8 mouse cellular contexts compared by ENCODE assay signal in the genomic region with DNA sequence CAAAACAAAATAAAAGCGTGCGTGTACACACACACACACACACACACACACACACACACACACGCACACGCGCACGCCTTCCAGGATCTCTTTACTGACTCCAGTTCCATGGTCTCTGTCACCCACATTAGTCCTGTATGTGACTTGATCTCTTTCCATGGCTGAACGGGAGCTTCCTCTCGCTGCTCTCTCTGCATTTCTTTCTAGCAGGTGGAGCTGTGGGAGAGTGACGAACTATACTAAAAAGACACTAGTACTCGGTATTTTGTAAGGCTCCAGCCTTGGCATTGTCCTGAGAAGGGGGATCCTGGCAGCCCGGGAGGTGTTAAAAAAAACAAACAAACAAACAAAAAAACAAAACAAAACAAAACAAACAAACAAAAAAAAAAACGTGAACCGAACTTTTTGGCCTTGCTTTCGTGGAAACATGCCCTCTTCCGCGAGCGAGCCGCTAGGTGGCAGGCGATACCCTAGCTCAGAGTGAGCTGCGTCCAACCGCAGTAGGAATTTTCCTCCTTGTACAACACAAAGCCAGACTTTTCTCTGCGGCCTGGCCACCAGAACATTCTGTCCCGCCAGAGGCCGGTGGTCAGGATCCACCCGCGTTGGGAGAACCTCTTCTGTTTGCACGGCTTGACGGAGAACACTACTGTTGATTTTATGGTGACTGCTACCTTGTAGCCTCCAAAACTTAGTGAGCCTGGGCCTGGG. TPM values are rescaled to one million over a fixed set of nuclear protein-coding genes. Genes with fewer than 3 reads are reported as not detected.
A peak's percentile ranks its signal among the peaks of the same experiment; 100 is the strongest.
DNase-seq lines count a peak whose midpoint lies in the region; ATAC-seq and TF ChIP-seq lines count a peak whose summit lies in the region.

No protein-coding gene starts in this region.

- ATAC-seq in heart, embryonic 15.5 days (replicated peaks; ENCODE audit: insufficient number of reproducible peaks, insufficient read depth, low FRiP score, low read depth), result peak; percentile 63; the same call in 1 of the 2 replicates
- no peak for ATAC-seq in liver, embryonic 13.5 days (ENCODE audit: low read depth)
- ATAC-seq in stomach, embryonic 15.5 days (ENCODE audit: insufficient read depth, low FRiP score, low read depth), result peak; percentile 65

- DNase-seq in forebrain, embryonic 10.5 days (ENCODE audit: extremely low spot score, low spot score), result peak; percentile 81
- DNase-seq in kidney, postnatal 14 days, result peak; percentile 90
- peak; percentile 76 for DNase-seq in liver, embryonic 13.5 days
- peak; percentile 61 to 71 for DNase-seq in natural killer cell, adult 2 months (ENCODE audit: low spot score in 2 of 2)

- no peaks in the 10 kb centered on the region for H3K27me3 ChIP-seq in C2C12 (ENCODE audit: control insufficient read depth, insufficient read depth, insufficient read length)
- H3K27me3 ChIP-seq in forebrain, embryonic 10.5 days (ENCODE audit: poor library complexity, severe bottlenecking), result peaks cover 9% of the 10 kb centered on the region
- H3K27me3 ChIP-seq in heart, embryonic 15.5 days, result no peaks in the 10 kb centered on the region
- H3K27me3 ChIP-seq in liver, embryonic 13.5 days, result no peaks in the 10 kb centered on the region
- H3K27me3 ChIP-seq in stomach, embryonic 15.5 days (replicated peaks), result no peaks in the 10 kb centered on the region

- no peaks in the 10 kb centered on the region for H3K4me1 ChIP-seq in brown adipose tissue, adult 24 weeks (ENCODE audit: control insufficient read depth, insufficient read depth, insufficient read length, low read length)
- H3K4me1 ChIP-seq in forebrain, embryonic 10.5 days, result peaks cover 28% of the 10 kb centered on the region
- peaks cover 13% of the 10 kb centered on the region for H3K4me1 ChIP-seq in heart, embryonic 15.5 days (replicated peaks)
- peaks cover 46% of the 10 kb centered on the region for H3K4me1 ChIP-seq in liver, embryonic 13.5 days (replicated peaks)
- H3K4me1 ChIP-seq in stomach, embryonic 15.5 days, result peaks cover 3% of the 10 kb centered on the region; the same call in 1 of the 2 replicates

- TF ChIP-seq CTCF in C2C12 (IDR thresholded peaks at IDR 0.05; ENCODE audit: control insufficient read depth, insufficient read depth, insufficient read length), result peak; percentile 70

- H3K79me2 ChIP-seq in C2C12 (ENCODE audit: control insufficient read depth, insufficient read depth), result no peaks in the 10 kb centered on the region

- H3ac ChIP-seq in C2C12 (ENCODE audit: control insufficient read depth, insufficient read length, low read depth), result no peak overlapping the region

- no peak overlapping the region for H3K4me3 ChIP-seq in C2C12 (ENCODE audit: insufficient read depth, poor library complexity, severe bottlenecking)
- H3K4me3 ChIP-seq in brown adipose tissue, adult 24 weeks (ENCODE audit: insufficient read depth, low read depth, low read length), result peak overlapping the region; percentile 58
- no peak overlapping the region; the same call in 1 of the 2 replicates for H3K4me3 ChIP-seq in forebrain, embryonic 10.5 days
- peak overlapping the region; percentile 15 for H3K4me3 ChIP-seq in heart, embryonic 15.5 days
- H3K4me3 ChIP-seq in liver, embryonic 13.5 days (replicated peaks), result peak overlapping the region; percentile 50
- no peak overlapping the region for H3K4me3 ChIP-seq in stomach, embryonic 15.5 days (replicated peaks)

- H3K4me2 ChIP-seq in heart, embryonic 15.5 days, result peak overlapping the region; percentile 62
- H3K4me2 ChIP-seq in liver, embryonic 13.5 days, result peak overlapping the region; percentile 73
- peak overlapping the region; percentile 37; the same call in 1 of the 2 replicates for H3K4me2 ChIP-seq in stomach, embryonic 15.5 days

- no peaks in the 10 kb centered on the region for H3K79me3 ChIP-seq in C2C12 (ENCODE audit: low read depth)

- WGBS in forebrain, embryonic 10.5 days, result 27% methylated on average over 28 of the region's 28 CpGs
- WGBS in heart, embryonic 15.5 days, result 23% methylated on average over 28 of the region's 28 CpGs
- WGBS in liver, embryonic 13.5 days (ENCODE audit: insufficient replicate concordance), result 19% methylated on average over 28 of the region's 28 CpGs
- WGBS in stomach, embryonic 15.5 days, result 25% methylated on average over 28 of the region's 28 CpGs

- peak overlapping the region; percentile 44; the same call in 1 of the 2 replicates for H3K9ac ChIP-seq in heart, embryonic 15.5 days
- peak overlapping the region; percentile 63 for H3K9ac ChIP-seq in liver, embryonic 13.5 days
- no peak overlapping the region for H3K9ac ChIP-seq in stomach, embryonic 15.5 days

- no peaks in the 10 kb centered on the region for H3K9me3 ChIP-seq in forebrain, embryonic 10.5 days
- no peaks in the 10 kb centered on the region for H3K9me3 ChIP-seq in heart, embryonic 15.5 days (replicated peaks)
- H3K9me3 ChIP-seq in liver, embryonic 13.5 days (replicated peaks), result no peaks in the 10 kb centered on the region
- H3K9me3 ChIP-seq in stomach, embryonic 15.5 days, result no peaks in the 10 kb centered on the region

- no peaks in the 10 kb centered on the region for H3K36me3 ChIP-seq in C2C12 (ENCODE audit: control insufficient read depth, insufficient read depth)
- H3K36me3 ChIP-seq in forebrain, embryonic 10.5 days (replicated peaks), result no peaks in the 10 kb centered on the region
- no peaks in the 10 kb centered on the region for H3K36me3 ChIP-seq in heart, embryonic 15.5 days
- H3K36me3 ChIP-seq in liver, embryonic 13.5 days, result no peaks in the 10 kb centered on the region
- H3K36me3 ChIP-seq in stomach, embryonic 15.5 days, result no peaks in the 10 kb centered on the region

- peak overlapping the region; percentile 85 for H3K27ac ChIP-seq in brown adipose tissue, adult 24 weeks (replicated peaks; ENCODE audit: low read depth, low read length)
- H3K27ac ChIP-seq in forebrain, embryonic 10.5 days, result peak overlapping the region; percentile 76
- no peak overlapping the region for H3K27ac ChIP-seq in heart, embryonic 15.5 days
- H3K27ac ChIP-seq in liver, embryonic 13.5 days, result peak overlapping the region; percentile 95
- no peak overlapping the region for H3K27ac ChIP-seq in stomach, embryonic 15.5 days

TF ChIP-seq in C2C12, 6 proteins besides CTCF, POLR2A, EP300 and RAD21:
- TF ChIP-seq FOSL1 (IDR thresholded peaks at IDR 0.05; ENCODE audit: insufficient read depth, low read length, poor library complexity, severe bottlenecking) (no peak), MAX (IDR thresholded peaks at IDR 0.05) (peak; percentile 27)
TF ChIP-seq in C2C12: peak in this region for 1.

RNA-seq across cellular contexts. Expression of gene Aqp11, which starts 9.9 kb away (rescaled TPM):
- 0.55 TPM for polyA plus RNA-seq in C2C12 (2012; fragmentation: generic; extraction: Trizol)
- polyA plus RNA-seq in brown adipose tissue, adult 24 weeks (2012; ENCODE audit: insufficient read depth, insufficient read length, missing spikeins), result 3.3 and 4.6 TPM in 2 replicates
- polyA plus RNA-seq in forebrain, embryonic 10.5 days (2016; fragmentation: Nextera tagmentation; extraction: Ambion mirVana), result 3.0 and 4.1 TPM in 2 replicates
- polyA plus RNA-seq in heart, embryonic 15.5 days (2015; fragmentation: Nextera tagmentation; extraction: Ambion mirVana), result 3.0 and 11.9 TPM in 2 replicates
- polyA plus RNA-seq in liver, embryonic 13.5 days (2015; fragmentation: Nextera tagmentation; extraction: Ambion mirVana), result 15.6 and 15.9 TPM in 2 replicates
- 19.0 and 21.2 TPM in 2 replicates for polyA plus RNA-seq in stomach, embryonic 15.5 days (2015; fragmentation: Nextera tagmentation; extraction: Ambion mirVana)

RNA-seq across cellular contexts. Expression of gene Pak1, which starts 40.4 kb away (rescaled TPM):
- polyA plus RNA-seq in C2C12 (2012; fragmentation: generic; extraction: Trizol), result 39.1 TPM
- 1.6 and 1.9 TPM in 2 replicates for polyA plus RNA-seq in brown adipose tissue, adult 24 weeks (2012; ENCODE audit: insufficient read depth, insufficient read length, missing spikeins)
- polyA plus RNA-seq in forebrain, embryonic 10.5 days (2016; fragmentation: Nextera tagmentation; extraction: Ambion mirVana), result 44.1 and 50.0 TPM in 2 replicates
- polyA plus RNA-seq in heart, embryonic 15.5 days (2015; fragmentation: Nextera tagmentation; extraction: Ambion mirVana), result 2.7 and 5.6 TPM in 2 replicates
- polyA plus RNA-seq in liver, embryonic 13.5 days (2015; fragmentation: Nextera tagmentation; extraction: Ambion mirVana), result 6.7 and 8.8 TPM in 2 replicates
- 27.2 and 30.3 TPM in 2 replicates for polyA plus RNA-seq in stomach, embryonic 15.5 days (2015; fragmentation: Nextera tagmentation; extraction: Ambion mirVana)

RNA-seq across cellular contexts. Expression of gene Clns1a, which starts 51.5 kb away (rescaled TPM):
- 66.5 TPM for polyA plus RNA-seq in C2C12 (2012; fragmentation: generic; extraction: Trizol)
- 35.8 and 36.6 TPM in 2 replicates for polyA plus RNA-seq in brown adipose tissue, adult 24 weeks (2012; ENCODE audit: insufficient read depth, insufficient read length, missing spikeins)
- 308 and 310 TPM in 2 replicates for polyA plus RNA-seq in forebrain, embryonic 10.5 days (2016; fragmentation: Nextera tagmentation; extraction: Ambion mirVana)
- polyA plus RNA-seq in heart, embryonic 15.5 days (2015; fragmentation: Nextera tagmentation; extraction: Ambion mirVana), result 80.5 and 102 TPM in 2 replicates
- polyA plus RNA-seq in liver, embryonic 13.5 days (2015; fragmentation: Nextera tagmentation; extraction: Ambion mirVana), result 104 and 110 TPM in 2 replicates
- 152 and 156 TPM in 2 replicates for polyA plus RNA-seq in stomach, embryonic 15.5 days (2015; fragmentation: Nextera tagmentation; extraction: Ambion mirVana)

Comparison
In these comparisons a context has a peak if more than half of its experiments do, and no peak if none do; other contexts are left out.
1. H3K4me3 ChIP-seq: peak in brown adipose tissue, adult 24 weeks (single experiment), heart, embryonic 15.5 days (single experiment) and liver, embryonic 13.5 days (single experiment); none in C2C12 (single experiment), forebrain, embryonic 10.5 days (single experiment) and stomach, embryonic 15.5 days (single experiment).
2. H3K27ac ChIP-seq: peak in brown adipose tissue, adult 24 weeks (single experiment), forebrain, embryonic 10.5 days (single experiment) and liver, embryonic 13.5 days (single experiment); none in heart, embryonic 15.5 days (single experiment) and stomach, embryonic 15.5 days (single experiment).
3. Peak in every context shown above with its lines, with median percentiles within 50 percentile points of each other: DNase-seq and H3K4me2 ChIP-seq.